Mouse (Mus musculus) gastrocnemius, postnatal 4 days (tissue): ENCODE measurements around the gene Hnrnph2. TPM values are rescaled to one million over a fixed set of nuclear protein-coding genes. Genes with fewer than 3 reads are reported as not detected.

Source experiments
- DNase-seq, 2 experiments: peaks; one replicate each; pipeline ENCODE4 v3.0.0; 2021 to 2022; ENCODE audit warnings: low spot score in 2 of 2, mixed read lengths in 2 of 2
- long read RNA-seq, 2 experiments: library from polyadenylated mRNA; stranded (forward); transcript quantifications; one replicate each; pipeline ENCODE4 v2.0.0; 2021
- total RNA-seq, 2 experiments: library from RNA; stranded (reverse); gene quantifications; 2 replicates each; pipeline ENCODE4 v1.2.3; 2021

Gene Hnrnph2
- total RNA-seq: 10 to 100 TPM; 75.2 to 82.0 TPM
- long read RNA-seq, experiment 1, transcript Hnrnph2-202 (4 exons, 2,364 nt): major isoform, 76 of 139 reads
- long read RNA-seq, experiment 1, transcript Hnrnph2-203 (3 exons, 2,426 nt): minor isoform, 57 of 139 reads
- long read RNA-seq, experiment 1, partial matches to known transcripts: 0 of 139 reads
- long read RNA-seq, experiment 1, other reads (novel, unspliced or antisense): 5 of 139 reads
- long read RNA-seq, experiment 2, transcript Hnrnph2-202 (4 exons, 2,364 nt): minor isoform, 50 of 108 reads
- long read RNA-seq, experiment 2, transcript Hnrnph2-203 (3 exons, 2,426 nt): major isoform, 52 of 108 reads
- long read RNA-seq, experiment 2, partial matches to known transcripts: 3 of 108 reads
- long read RNA-seq, experiment 2, other reads (novel, unspliced or antisense): 2 of 108 reads

- peak; percentile 61 to 82 for DNase-seq
Measured at GRCm38 (mm10) chrX:134600659-134601379, at the start of gene Hnrnph2, which contains the start of gene Gla. TSS of gene Hnrnph2 (plus strand) at chrX:134601179. TSS of gene Gla (minus strand) at chrX:134601125.

- no peak for DNase-seq
Measured at GRCm38 (mm10) chrX:134553326-134553725, 47.7 kb upstream of the Hnrnph2 start.

GRCm38 (mm10) chrX:134554425-134554824 lies 46.6 kb upstream of the Hnrnph2 start:
- DNase-seq: no peak

GRCm38 (mm10) chrX:134564326-134564725 lies 36.7 kb upstream of the Hnrnph2 start:
- DNase-seq: no peak

- no peak for DNase-seq
Measured at GRCm38 (mm10) chrX:134566536-134567222, 34.3 kb upstream of the Hnrnph2 start.

- DNase-seq: no peak
Measured at GRCm38 (mm10) chrX:134577896-134578295, 23.1 kb upstream of the Hnrnph2 start.

- DNase-seq: no peak
Measured at GRCm38 (mm10) chrX:134580528-134581305, 20.3 kb upstream of the Hnrnph2 start.

- no peak for DNase-seq
Measured at GRCm38 (mm10) chrX:134582270-134582669, 18.7 kb upstream of the Hnrnph2 start.

GRCm38 (mm10) chrX:134582888-134583669 lies 17.9 kb upstream of the Hnrnph2 start, which contains the start of gene Btk:
TSS of gene Btk (minus strand) at chrX:134583570.
- no peak for DNase-seq

- DNase-seq: peak; percentile 84 to 88
Measured at GRCm38 (mm10) chrX:134585103-134586002, 15.6 kb upstream of the Hnrnph2 start, which contains the start of gene Rpl36a. TSS of gene Rpl36a (plus strand) at chrX:134585654.

- no peak for DNase-seq
Measured at GRCm38 (mm10) chrX:134586447-134586846, 14.5 kb upstream of the Hnrnph2 start.

GRCm38 (mm10) chrX:134588261-134588660 lies 12.7 kb upstream of the Hnrnph2 start:
- no peak for DNase-seq

GRCm38 (mm10) chrX:134588997-134589396 lies 12.0 kb upstream of the Hnrnph2 start:
- no peak for DNase-seq

GRCm38 (mm10) chrX:134589836-134590235 lies 11.1 kb upstream of the Hnrnph2 start:
- no peak for DNase-seq

GRCm38 (mm10) chrX:134599922-134600565 lies 935 bp upstream of the Hnrnph2 start:
- no peak for DNase-seq

GRCm38 (mm10) chrX:134601380-134602120 lies 571 bp downstream of the Hnrnph2 start:
- DNase-seq: peak in 1 of 2 experiments; percentile 30

GRCm38 (mm10) chrX:134609472-134609871 lies 8.5 kb downstream of the Hnrnph2 start:
- DNase-seq: no peak

GRCm38 (mm10) chrX:134610984-134611383 lies 10.0 kb downstream of the Hnrnph2 start:
- no peak for DNase-seq
